Mouse (Mus musculus): ENCODE data around the gene Lmx1b.

DNA sequence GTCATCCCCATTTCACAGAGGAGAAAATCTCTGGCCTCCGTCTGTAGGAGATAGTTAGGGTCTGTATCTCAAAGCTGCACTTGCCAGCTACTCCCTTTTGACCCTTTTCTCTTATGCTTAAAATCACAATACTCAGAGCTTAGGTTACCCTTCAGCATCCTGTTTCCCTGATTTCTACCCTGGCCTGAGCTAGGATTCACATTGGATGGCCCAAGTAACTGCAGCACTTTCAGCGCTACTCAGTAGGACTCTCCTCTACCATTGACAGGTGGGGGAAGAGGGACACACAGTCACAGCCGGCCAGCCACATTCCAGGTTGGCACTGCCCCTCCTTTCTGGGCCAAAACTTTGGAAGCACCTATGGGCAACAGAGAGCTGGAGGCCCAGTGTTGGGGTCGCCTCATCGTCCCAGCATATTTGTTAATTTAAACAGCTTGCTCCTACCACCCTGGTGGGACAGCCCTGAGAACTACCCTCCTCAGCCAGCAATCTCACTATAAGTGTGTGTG, 7.7 kb downstream of the Lmx1b start:
- TF ChIP-seq CTCF (IDR thresholded peaks at IDR 0.05; ENCODE audit: insufficient read depth, low read length), result no peak
- TF ChIP-seq POLR2A (IDR thresholded peaks at IDR 0.05; ENCODE audit: borderline replicate concordance, extremely low read depth, low read depth, low read length), result no peak
